Mouse (Mus musculus): ENCODE results near the gene Nxph4. TPM values are rescaled to one million over a fixed set of nuclear protein-coding genes. Genes with fewer than 3 reads are reported as not detected.
A peak's percentile ranks its signal among the peaks of the same experiment; 100 is the strongest.

Nxph4 gene
- polyA plus RNA-seq, 1 experiment from 2014 or later: 1.0 TPM

DNA sequence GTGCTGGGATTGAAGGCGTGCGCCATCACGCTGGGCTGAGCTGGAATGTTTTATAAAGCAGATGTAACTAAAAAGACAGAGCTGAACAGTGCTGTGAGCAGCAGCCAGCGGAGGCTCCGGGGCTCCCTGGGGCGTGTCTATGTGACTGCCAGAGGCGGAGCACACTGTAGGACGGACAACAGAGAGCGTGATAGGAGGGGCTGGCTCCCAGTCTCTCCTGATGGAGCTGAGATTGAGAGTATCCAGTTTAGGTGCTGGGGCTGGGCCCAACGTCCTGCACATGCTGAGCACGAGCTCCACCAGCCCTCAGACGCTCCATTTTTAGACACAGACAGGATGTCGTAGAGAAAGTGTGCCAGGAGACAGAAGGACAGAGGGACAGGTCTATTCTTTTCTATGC, 29.9 kb upstream of the Nxph4 start:
- Histone ChIP-seq H3K27me3 (ENCODE audit: low read depth, poor library complexity, severe bottlenecking) (no peaks in the 10 kb centered on the region), H3K27ac (no peak overlapping the region), H3K9me3 (replicated peaks) (no peaks in the 10 kb centered on the region), H3K4me1 (0 out of 2 replicates have a peak, but pooled peaks cover 2% of the 10 kb centered on the region), H3K36me3 (peaks cover 97% of the 10 kb centered on the region), H3K4me3 (no peak overlapping the region)
- no peak for DNase-seq (ENCODE audit: low spot score)
- 68% methylated on average over 13 of the region's 13 CpGs for WGBS

DNA sequence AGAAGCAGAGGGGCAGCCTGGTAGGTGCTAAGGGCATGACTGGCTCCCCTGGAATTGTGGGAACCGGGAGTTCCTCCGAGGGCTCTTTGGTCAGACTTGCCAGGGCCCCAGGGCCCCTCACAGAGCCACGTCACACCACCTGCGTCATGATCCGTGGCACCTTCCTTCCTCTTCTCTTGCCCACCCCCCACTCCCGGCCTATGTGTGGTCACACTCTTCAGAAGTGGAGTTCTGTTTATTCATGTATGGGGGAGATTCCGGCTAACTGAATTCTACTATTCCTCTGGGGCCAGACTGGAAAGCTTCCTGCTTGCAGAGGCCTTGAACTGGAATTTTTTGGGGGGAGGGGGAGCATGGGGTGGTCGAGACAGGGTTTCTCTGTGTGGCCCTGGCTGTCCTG, 29.5 kb upstream of the Nxph4 start:
- no peak overlapping the region for H3K4me3 ChIP-seq
- WGBS: 87% methylated on average over 8 of the region's 8 CpGs

GRCm38 (mm10) chr10:127561145-127561544, 26.8 kb upstream of the Nxph4 start:
- Histone ChIP-seq H3K27ac (no peak overlapping the region), H3K4me1 (0 out of 2 replicates have a peak, but pooled peaks cover 2% of the 10 kb centered on the region), H3K36me3 (peaks cover 97% of the 10 kb centered on the region), H3K27me3 (ENCODE audit: low read depth, poor library complexity, severe bottlenecking) (no peaks in the 10 kb centered on the region), H3K9me3 (replicated peaks) (no peaks in the 10 kb centered on the region), H3K4me3 (no peak overlapping the region)
- no peak for DNase-seq (ENCODE audit: low spot score)

More for the DNA sequence above, 29.5 kb upstream of the Nxph4 start:
- Histone ChIP-seq H3K9me3 (replicated peaks) (no peaks in the 10 kb centered on the region), H3K27me3 (ENCODE audit: low read depth, poor library complexity, severe bottlenecking) (no peaks in the 10 kb centered on the region), H3K36me3 (peaks cover 97% of the 10 kb centered on the region), H3K27ac (no peak overlapping the region), H3K4me1 (0 out of 2 replicates have a peak, but pooled peaks cover 2% of the 10 kb centered on the region)
- DNase-seq (ENCODE audit: low spot score): no peak

DNA sequence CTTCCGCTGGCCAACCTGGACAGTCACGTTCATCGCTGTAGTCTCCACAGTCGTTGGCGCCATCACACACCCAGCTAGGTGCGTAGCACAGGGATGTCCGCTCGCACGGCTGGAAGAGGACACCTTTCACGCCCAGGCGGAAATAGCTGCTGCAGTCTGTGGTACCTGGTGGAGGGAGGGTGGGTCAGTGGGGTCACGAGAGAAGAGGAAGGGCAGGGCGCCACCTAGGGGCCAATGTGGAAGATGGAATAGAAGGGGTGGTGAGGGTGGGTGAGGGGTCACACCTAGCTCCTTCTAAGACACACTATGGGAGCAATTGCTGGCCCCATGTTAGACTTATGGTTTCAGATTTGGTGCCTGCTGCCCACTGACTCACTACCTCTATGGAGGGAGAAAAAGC, 23.0 kb upstream of the Nxph4 start:
- no peak overlapping the region for H3K4me3 ChIP-seq
- H3K36me3 ChIP-seq: peaks cover 100% of the 10 kb centered on the region
- H3K27ac ChIP-seq: no peak overlapping the region
- H3K9me3 ChIP-seq (replicated peaks): no peaks in the 10 kb centered on the region
- H3K27me3 ChIP-seq (ENCODE audit: low read depth, poor library complexity, severe bottlenecking): no peaks in the 10 kb centered on the region
- 88% methylated on average over 13 of the region's 13 CpGs for WGBS
- no peak for DNase-seq (ENCODE audit: low spot score)
- H3K4me1 ChIP-seq: no peaks in the 10 kb centered on the region

DNA sequence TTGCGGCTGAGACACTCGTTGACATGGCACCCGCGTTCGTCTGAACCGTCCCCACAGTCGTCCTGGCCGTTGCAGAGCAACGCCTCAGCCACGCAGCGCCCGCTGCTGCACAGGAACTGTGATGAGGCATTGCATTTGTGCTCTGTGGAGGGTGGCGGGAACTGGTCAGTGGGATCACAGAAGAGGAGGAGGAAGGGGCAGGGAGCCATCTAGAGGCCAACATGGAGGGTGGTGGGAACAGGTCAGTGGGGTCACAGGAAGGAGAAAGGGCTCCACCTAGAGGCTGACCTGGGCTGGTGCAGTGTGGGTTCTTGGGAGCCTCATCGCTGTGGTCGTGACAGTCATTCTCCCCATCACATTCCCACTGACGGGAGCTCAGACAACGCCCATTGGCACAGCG, 21.3 kb upstream of the Nxph4 start:
- 74% methylated on average over 18 of the region's 18 CpGs for WGBS
- H3K4me3 ChIP-seq: no peak overlapping the region
- no peaks in the 10 kb centered on the region for H3K27me3 ChIP-seq (ENCODE audit: low read depth, poor library complexity, severe bottlenecking)
- H3K9me3 ChIP-seq (replicated peaks): no peaks in the 10 kb centered on the region
- H3K4me1 ChIP-seq: no peaks in the 10 kb centered on the region
- peak; percentile 67 for DNase-seq (ENCODE audit: low spot score)
- no peak overlapping the region for H3K27ac ChIP-seq
- peaks cover 100% of the 10 kb centered on the region for H3K36me3 ChIP-seq

DNA sequence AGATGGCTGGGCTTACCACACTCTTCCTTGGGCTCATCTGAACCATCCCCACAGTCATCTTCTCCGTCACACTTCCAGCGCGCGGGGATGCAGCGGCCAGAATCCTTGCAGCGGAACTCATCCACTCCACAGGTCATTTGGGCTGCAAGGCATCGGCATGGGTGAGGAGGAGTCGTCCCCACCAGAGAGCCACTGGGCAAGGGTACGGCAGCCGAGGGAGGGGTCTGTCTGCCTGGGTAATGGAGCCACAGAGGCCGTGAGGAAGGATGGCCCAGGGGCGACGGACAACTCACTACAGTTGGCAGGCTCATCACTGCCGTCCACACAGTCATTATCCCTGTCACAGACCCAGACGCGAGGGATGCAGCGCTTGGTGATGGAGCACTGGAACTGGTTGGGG, 15.5 kb upstream of the Nxph4 start:
- Histone ChIP-seq H3K27ac (no peak overlapping the region), H3K27me3 (ENCODE audit: low read depth, poor library complexity, severe bottlenecking) (no peaks in the 10 kb centered on the region), H3K4me1 (no peaks in the 10 kb centered on the region), H3K9me3 (replicated peaks) (no peaks in the 10 kb centered on the region), H3K36me3 (peaks cover 100% of the 10 kb centered on the region), H3K4me3 (no peak overlapping the region)
- 90% methylated on average over 17 of the region's 17 CpGs for WGBS
- no peak for DNase-seq (ENCODE audit: low spot score)

- WGBS: 97% methylated on average over 15 of the region's 15 CpGs
- no peak for DNase-seq (ENCODE audit: low spot score)
- no peaks in the 10 kb centered on the region for H3K27me3 ChIP-seq (ENCODE audit: low read depth, poor library complexity, severe bottlenecking)
- H3K27ac ChIP-seq: no peak overlapping the region
- H3K4me3 ChIP-seq: no peak overlapping the region
- peaks cover 100% of the 10 kb centered on the region for H3K36me3 ChIP-seq
- H3K4me1 ChIP-seq: no peaks in the 10 kb centered on the region
- no peaks in the 10 kb centered on the region for H3K9me3 ChIP-seq (replicated peaks)
Observed at GRCm38 (mm10) chr10:127548236-127548635, 13.9 kb upstream of the Nxph4 start.

- no peak overlapping the region for H3K27ac ChIP-seq
- peaks cover 100% of the 10 kb centered on the region for H3K36me3 ChIP-seq
- H3K27me3 ChIP-seq (ENCODE audit: low read depth, poor library complexity, severe bottlenecking): no peaks in the 10 kb centered on the region
- no peak overlapping the region for H3K4me3 ChIP-seq
- DNase-seq (ENCODE audit: low spot score): no peak
- WGBS: 91% methylated on average over 7 of the region's 7 CpGs
- no peaks in the 10 kb centered on the region for H3K9me3 ChIP-seq (replicated peaks)
- H3K4me1 ChIP-seq: no peaks in the 10 kb centered on the region
Observed at GRCm38 (mm10) chr10:127546505-127546904, 12.1 kb upstream of the Nxph4 start.

DNA sequence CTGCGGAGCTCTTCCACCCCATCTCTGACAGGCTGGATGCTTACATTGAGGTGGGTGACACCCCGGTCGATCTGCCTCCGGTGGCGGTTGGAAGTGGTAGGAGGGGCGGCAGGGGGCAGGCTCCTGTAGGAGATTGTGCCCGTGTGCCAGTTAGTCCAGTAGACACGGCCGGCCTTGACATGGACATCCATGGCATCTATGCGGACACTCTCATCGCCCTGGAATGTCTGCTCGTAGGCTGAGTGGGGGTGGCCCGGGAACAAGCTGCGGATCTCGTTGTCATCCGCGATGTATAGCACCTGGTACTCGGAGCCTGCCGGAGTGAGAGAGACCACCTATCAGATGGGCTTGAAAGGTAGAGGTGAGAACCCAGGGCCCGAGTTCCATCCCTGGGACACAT, 10.0 kb upstream of the Nxph4 start:
- peaks cover 100% of the 10 kb centered on the region for H3K36me3 ChIP-seq
- 93% methylated on average over 20 of the region's 20 CpGs for WGBS
- no peaks in the 10 kb centered on the region; the same call in 1 of the 2 replicates for H3K4me1 ChIP-seq
- H3K9me3 ChIP-seq (replicated peaks): no peaks in the 10 kb centered on the region
- H3K27me3 ChIP-seq (ENCODE audit: low read depth, poor library complexity, severe bottlenecking): no peaks in the 10 kb centered on the region
- H3K27ac ChIP-seq: no peak overlapping the region
- H3K4me3 ChIP-seq: no peak overlapping the region
- no peak for DNase-seq (ENCODE audit: low spot score)

DNA sequence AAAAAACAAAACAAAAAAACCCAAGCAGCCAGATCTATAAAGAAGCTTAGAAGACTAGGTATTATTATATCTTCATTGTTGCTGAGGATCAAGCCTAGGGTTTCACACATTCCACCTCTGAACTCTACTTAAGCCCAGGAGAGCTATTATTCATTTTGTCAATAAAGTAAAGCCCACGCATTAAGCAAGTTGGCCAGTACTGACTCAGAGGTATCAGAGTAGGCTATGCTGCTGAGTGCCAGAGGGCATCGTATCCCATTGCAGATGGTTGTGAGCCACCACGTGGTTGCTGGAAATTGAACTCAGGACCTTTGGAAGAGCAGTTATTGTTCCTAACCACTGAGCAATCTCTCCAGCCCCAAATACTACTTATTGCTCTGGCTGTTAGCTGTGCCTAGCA, 9.6 kb upstream of the Nxph4 start:
- no peak overlapping the region for H3K4me3 ChIP-seq
- H3K27ac ChIP-seq: no peak overlapping the region
- H3K9me3 ChIP-seq (replicated peaks): no peaks in the 10 kb centered on the region
- H3K36me3 ChIP-seq: peaks cover 100% of the 10 kb centered on the region
- DNase-seq (ENCODE audit: low spot score): no peak
- 82% methylated on average over 3 of the region's 3 CpGs for WGBS
- H3K27me3 ChIP-seq (ENCODE audit: low read depth, poor library complexity, severe bottlenecking): no peaks in the 10 kb centered on the region
- no peaks in the 10 kb centered on the region; the same call in 1 of the 2 replicates for H3K4me1 ChIP-seq

GRCm38 (mm10) chr10:127542720-127543119, 8.4 kb upstream of the Nxph4 start:
- WGBS: 59% methylated on average over 6 of the region's 6 CpGs
- Histone ChIP-seq H3K4me1 (no peaks in the 10 kb centered on the region; the same call in 1 of the 2 replicates), H3K27ac (no peak overlapping the region), H3K36me3 (peaks cover 96% of the 10 kb centered on the region), H3K27me3 (ENCODE audit: low read depth, poor library complexity, severe bottlenecking) (no peaks in the 10 kb centered on the region), H3K4me3 (no peak overlapping the region), H3K9me3 (replicated peaks) (no peaks in the 10 kb centered on the region)
- DNase-seq (ENCODE audit: low spot score): no peak

- peaks cover 90% of the 10 kb centered on the region for H3K36me3 ChIP-seq
- H3K4me3 ChIP-seq: no peak overlapping the region
- H3K4me1 ChIP-seq: peaks cover under 1% of the 10 kb centered on the region; the same call in 1 of the 2 replicates
- no peak for DNase-seq (ENCODE audit: low spot score)
- peaks cover under 1% of the 10 kb centered on the region for H3K27me3 ChIP-seq (ENCODE audit: low read depth, poor library complexity, severe bottlenecking)
- 90% methylated on average over 13 of the region's 13 CpGs for WGBS
- no peak overlapping the region for H3K27ac ChIP-seq
- H3K9me3 ChIP-seq (replicated peaks): no peaks in the 10 kb centered on the region
Observed at GRCm38 (mm10) chr10:127542084-127542483, 7.7 kb upstream of the Nxph4 start.

DNA sequence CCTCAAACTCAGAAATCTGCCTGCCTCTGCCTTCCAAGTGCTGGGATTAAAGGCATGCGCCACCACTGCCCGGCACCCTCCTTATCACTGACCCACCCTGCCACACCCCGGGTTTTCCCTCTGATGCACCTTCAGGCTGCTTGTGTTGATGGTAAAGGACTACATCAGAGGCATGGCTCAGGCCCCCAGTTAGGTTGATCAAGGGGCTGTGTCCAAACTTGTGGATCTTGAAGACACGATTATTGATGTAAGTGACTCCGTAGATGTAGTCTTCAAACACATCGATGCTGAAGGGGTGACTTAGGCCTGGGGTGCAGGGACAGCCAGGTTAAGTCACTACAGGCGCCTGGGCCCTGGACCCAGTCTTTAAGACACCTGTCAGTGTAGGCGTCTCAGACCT, 7.2 kb upstream of the Nxph4 start:
- Histone ChIP-seq H3K4me3 (no peak overlapping the region), H3K9me3 (replicated peaks) (no peaks in the 10 kb centered on the region), H3K27me3 (ENCODE audit: low read depth, poor library complexity, severe bottlenecking) (peaks cover 6% of the 10 kb centered on the region), H3K4me1 (peaks cover 6% of the 10 kb centered on the region), H3K27ac (no peak overlapping the region), H3K36me3 (peaks cover 84% of the 10 kb centered on the region)
- no peak for DNase-seq (ENCODE audit: low spot score)
- 97% methylated on average over 8 of the region's 8 CpGs for WGBS

- 24% methylated on average over 7 of the region's 7 CpGs for WGBS
- Histone ChIP-seq H3K9me3 (replicated peaks) (no peaks in the 10 kb centered on the region), H3K36me3 (peaks cover 53% of the 10 kb centered on the region), H3K4me1 (peaks cover 31% of the 10 kb centered on the region), H3K27me3 (ENCODE audit: low read depth, poor library complexity, severe bottlenecking) (peaks cover 41% of the 10 kb centered on the region), H3K4me3 (no peak overlapping the region), H3K27ac (no peak overlapping the region)
- DNase-seq (ENCODE audit: low spot score): peak; percentile 85
Observed at GRCm38 (mm10) chr10:127537854-127538583, 3.7 kb upstream of the Nxph4 start.
